Mouse (Mus musculus) cerebellum, adult 8-10 months (tissue): ENCODE results near the gene Hoxc4.

Experiments
- DNase-seq: peaks from one replicate; pipeline ENCODE4 v3.0.0; 2022

Hoxc4 gene

GRCm38 (mm10) chr15:103018636-103019035 is at the start of gene Hoxc4:
Hoxc4 (plus strand) TSS chr15:103018934.
- no peak for DNase-seq

GRCm38 (mm10) chr15:102969296-102969695 is 49.4 kb upstream of the Hoxc4 start:
- DNase-seq: no peak

GRCm38 (mm10) chr15:102970740-102971139 is 48.0 kb upstream of the Hoxc4 start:
- no peak for DNase-seq

GRCm38 (mm10) chr15:102972254-102972653 is 46.5 kb upstream of the Hoxc4 start:
- DNase-seq: no peak

- DNase-seq: no peak
These were observed 46.0 kb upstream of the Hoxc4 start for GRCm38 (mm10) chr15:102972753-102973152.

GRCm38 (mm10) chr15:102975034-102975433 is 43.7 kb upstream of the Hoxc4 start:
- DNase-seq: no peak

- no peak for DNase-seq
These were observed 43.0 kb upstream of the Hoxc4 start for GRCm38 (mm10) chr15:102975688-102976111.

- DNase-seq: no peak
These were observed 42.6 kb upstream of the Hoxc4 start, which contains the start of gene Hoxc9 for GRCm38 (mm10) chr15:102976171-102976570. Hoxc9 (plus strand) TSS chr15:102976439.

GRCm38 (mm10) chr15:102976631-102977422 is 41.9 kb upstream of the Hoxc4 start:
- no peak for DNase-seq

GRCm38 (mm10) chr15:102977423-102977974 is 41.2 kb upstream of the Hoxc4 start:
- no peak for DNase-seq

GRCm38 (mm10) chr15:102978615-102979515 is 39.9 kb upstream of the Hoxc4 start:
- no peak for DNase-seq

GRCm38 (mm10) chr15:102979936-102980335 is 38.8 kb upstream of the Hoxc4 start:
- no peak for DNase-seq

GRCm38 (mm10) chr15:102980352-102980751 is 38.4 kb upstream of the Hoxc4 start:
- DNase-seq: no peak

GRCm38 (mm10) chr15:102980912-102981311 is 37.8 kb upstream of the Hoxc4 start:
- no peak for DNase-seq

- DNase-seq: no peak
These were observed 37.1 kb upstream of the Hoxc4 start for GRCm38 (mm10) chr15:102981379-102982288.

GRCm38 (mm10) chr15:102983716-102984115 is 35.0 kb upstream of the Hoxc4 start:
- no peak for DNase-seq

GRCm38 (mm10) chr15:102984521-102984920 is 34.2 kb upstream of the Hoxc4 start:
- no peak for DNase-seq

- DNase-seq: no peak
These were observed 33.8 kb upstream of the Hoxc4 start for GRCm38 (mm10) chr15:102984925-102985324.

- peak; percentile 90 for DNase-seq
These were observed 31.5 kb upstream of the Hoxc4 start for GRCm38 (mm10) chr15:102987124-102987833.

GRCm38 (mm10) chr15:102988078-102988477 is 30.7 kb upstream of the Hoxc4 start:
- no peak for DNase-seq
